Mouse (Mus musculus) G1E (cell line): Measurements from ENCODE around the gene Tmem62. TPM values are rescaled to one million over a fixed set of nuclear protein-coding genes. Genes with fewer than 3 reads are reported as not detected.

Experiments
- ATAC-seq: 2 replicates; pipeline ENCODE4 v1.8.0; 2016; ENCODE audit warnings: mild to moderate bottlenecking; ENCODE audit not compliant: insufficient number of reproducible peaks, poor library complexity, low FRiP score, severe bottlenecking; ENCODE audit errors: extremely low read depth
- DNase-seq: peaks from one replicate; pipeline ENCODE4 v3.0.0; 2012; ENCODE audit warnings: low spot score
- H3K27me3 ChIP-seq: 2 replicates; pipeline ENCODE4 v1.6.1; 2012; ENCODE audit warnings: mild to moderate bottlenecking, low read length, inconsistent platforms; ENCODE audit not compliant: insufficient read depth
- H3K36me3 ChIP-seq: replicated peaks from 2 replicates; pipeline ENCODE3; 2012; ENCODE audit warnings: mild to moderate bottlenecking, inconsistent platforms
- H3K4me1 ChIP-seq: 2 replicates; pipeline ENCODE4 v1.6.1; 2012; ENCODE audit warnings: low read depth, low read length, inconsistent platforms, mixed read lengths; ENCODE audit not compliant: insufficient read depth
- H3K4me3 ChIP-seq: 2 replicates; pipeline ENCODE4 v1.5.1; 2012; ENCODE audit warnings: low read depth, mild to moderate bottlenecking, inconsistent platforms, low read length, moderate library complexity, mixed read lengths
- H3K9me3 ChIP-seq: replicated peaks from 2 replicates; pipeline ENCODE4 v1.6.1; 2012; ENCODE audit warnings: inconsistent platforms
- CTCF ChIP-seq: IDR thresholded peaks from 2 replicates; pipeline ENCODE4 v1.5.1; 2012; ENCODE audit warnings: low read depth, low read length, inconsistent platforms, mixed read lengths
- GATA1 ChIP-seq: IDR thresholded peaks from 2 replicates; pipeline ENCODE4 v1.6.1; 2012; ENCODE audit warnings: borderline replicate concordance, low read length, inconsistent platforms, mixed read lengths
- GATA2 ChIP-seq: IDR thresholded peaks from 2 replicates; pipeline ENCODE4 v1.6.1; 2012; ENCODE audit warnings: low read depth, low read length, inconsistent platforms, borderline replicate concordance
- POLR2AphosphoS5 ChIP-seq: IDR thresholded peaks from 2 replicates; pipeline ENCODE4 v1.6.1; 2012; ENCODE audit warnings: low read depth, low read length, inconsistent platforms; ENCODE audit not compliant: insufficient replicate concordance
- TAL1 ChIP-seq: conservative IDR thresholded peaks from 2 replicates; pipeline ENCODE4 v1.6.1; 2012; ENCODE audit warnings: low read depth, low read length, inconsistent platforms, mixed read lengths
- polyA plus RNA-seq: library from polyadenylated mRNA; stranded (reverse); fragments of >175 nt; gene quantifications from 2 replicates; pipeline ENCODE4 v1.2.3, GENCODE M21; 2012
- total RNA-seq, 2 experiments: library from RNA; stranded (forward) in 1 of 2; stranded (reverse) in 1 of 2; fragments of 200-1000 nt in 1 of 2; fragments of >200 nt in 1 of 2; fragmentation: Nextera tagmentation in 1 of 2; gene quantifications; 2 replicates each; pipeline ENCODE4 v1.2.3; 2014 to 2017

The Tmem62 gene
- total and polyA plus RNA-seq, 3 experiments = 1.7 to 16.9 (median 16.7) TPM

GRCm38 (mm10) chr2:121052176-121052575 lies 75.4 kb downstream of the Tmem62 start:
- TF ChIP-seq POLR2AphosphoS5 = no peak
- TF ChIP-seq GATA2 = no peak
- TF ChIP-seq GATA1 = no peak
- no peak for TF ChIP-seq TAL1
- TF ChIP-seq CTCF = no peak
- H3K27me3 ChIP-seq = peaks cover 27% of the 10 kb centered on the region
- H3K4me3 ChIP-seq = no peak overlapping the region
- no peak for DNase-seq
- peaks cover 22% of the 10 kb centered on the region for H3K4me1 ChIP-seq
- no peaks in the 10 kb centered on the region for H3K36me3 ChIP-seq
- H3K9me3 ChIP-seq = no peaks in the 10 kb centered on the region
- no peak for ATAC-seq

DNA sequence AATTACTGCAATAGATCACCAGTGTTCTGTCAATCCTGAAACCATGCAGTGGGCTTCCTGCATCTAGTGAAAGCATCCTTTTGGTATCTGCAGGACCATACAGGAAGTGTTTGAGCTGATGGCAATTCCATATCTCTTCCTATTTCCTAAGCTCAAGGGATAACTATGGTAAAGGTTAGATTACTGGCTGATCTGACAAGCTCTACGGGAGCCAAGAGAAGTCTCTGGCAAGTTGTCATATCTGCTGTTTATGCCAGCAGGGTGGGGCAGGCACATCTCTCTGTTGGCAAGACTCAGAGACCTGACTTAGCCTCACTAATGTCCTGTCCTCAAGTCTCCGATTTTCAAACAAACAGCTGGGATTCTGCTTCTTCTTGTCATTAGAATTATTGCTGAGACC lies 77.2 kb downstream of the Tmem62 start:
- peaks cover 37% of the 10 kb centered on the region for H3K4me1 ChIP-seq
- TF ChIP-seq GATA1 (no peak), TAL1 (no peak), GATA2 (no peak), POLR2AphosphoS5 (no peak), CTCF (no peak)
- no peak for DNase-seq
- no peaks in the 10 kb centered on the region for H3K36me3 ChIP-seq
- no peak overlapping the region for H3K4me3 ChIP-seq
- H3K9me3 ChIP-seq = no peaks in the 10 kb centered on the region
- H3K27me3 ChIP-seq = peaks cover 19% of the 10 kb centered on the region
- ATAC-seq = no peak

GRCm38 (mm10) chr2:121055915-121056314 lies 79.1 kb downstream of the Tmem62 start:
- H3K4me1 ChIP-seq = peaks cover 38% of the 10 kb centered on the region
- H3K27me3 ChIP-seq = peaks cover 12% of the 10 kb centered on the region
- DNase-seq = no peak
- no peak for TF ChIP-seq TAL1
- no peak for TF ChIP-seq CTCF
- no peak for TF ChIP-seq GATA1
- no peak for TF ChIP-seq GATA2
- TF ChIP-seq POLR2AphosphoS5 = no peak
- H3K4me3 ChIP-seq = no peak overlapping the region
- no peak for ATAC-seq
- H3K9me3 ChIP-seq = no peaks in the 10 kb centered on the region
- no peaks in the 10 kb centered on the region for H3K36me3 ChIP-seq

Other genes starting within 250 kb of the Tmem62 start
- 26.2 and 33.2 TPM in 2 replicates for gene Cdan1, start 126.9 kb upstream of the Tmem62 start, total RNA-seq (2014; fragmentation: Nextera tagmentation)
- gene Cdan1, start 126.9 kb upstream of the Tmem62 start, total RNA-seq (2017) = 18.4 and 19.9 TPM in 2 replicates
- gene Cdan1, start 126.9 kb upstream of the Tmem62 start, polyA plus RNA-seq = 63.1 and 92.7 TPM in 2 replicates
- gene Ttbk2, start 126.4 kb upstream of the Tmem62 start, total RNA-seq (2014; fragmentation: Nextera tagmentation) = 7.1 and 9.2 TPM in 2 replicates
- 7.3 and 8.4 TPM in 2 replicates for gene Ttbk2, start 126.4 kb upstream of the Tmem62 start, total RNA-seq (2017)
- gene Ttbk2, start 126.4 kb upstream of the Tmem62 start, polyA plus RNA-seq = 4.9 and 5.8 TPM in 2 replicates
- 49.1 and 49.4 TPM in 2 replicates for gene Ubr1, start 6.3 kb upstream of the Tmem62 start, total RNA-seq (2014; fragmentation: Nextera tagmentation)
- gene Ubr1, start 6.3 kb upstream of the Tmem62 start, total RNA-seq (2017) = 27.6 and 33.2 TPM in 2 replicates
- 19.7 and 26.5 TPM in 2 replicates for gene Ubr1, start 6.3 kb upstream of the Tmem62 start, polyA plus RNA-seq
- gene Ccndbp1, start 31.4 kb downstream of the Tmem62 start, total RNA-seq (2014; fragmentation: Nextera tagmentation) = 53.7 and 55.4 TPM in 2 replicates
- 66.2 and 70.5 TPM in 2 replicates for gene Ccndbp1, start 31.4 kb downstream of the Tmem62 start, total RNA-seq (2017)
- 8.0 and 14.7 TPM in 2 replicates for gene Ccndbp1, start 31.4 kb downstream of the Tmem62 start, polyA plus RNA-seq
- gene Epb42, start 60.1 kb downstream of the Tmem62 start, total RNA-seq (2014; fragmentation: Nextera tagmentation) = 11.5 and 88.7 TPM in 2 replicates
- gene Epb42, start 60.1 kb downstream of the Tmem62 start, total RNA-seq (2017) = 6.2 and 6.3 TPM in 2 replicates
- gene Epb42, start 60.1 kb downstream of the Tmem62 start, polyA plus RNA-seq = 1.0 and 1.1 TPM in 2 replicates
- not detected in 2 replicates for gene Tgm5, start 108.8 kb downstream of the Tmem62 start, total RNA-seq (2014; fragmentation: Nextera tagmentation)
- 0.11 TPM in 1 of 2 replicates, not detected in the other for gene Tgm5, start 108.8 kb downstream of the Tmem62 start, total RNA-seq (2017)
- gene Tgm5, start 108.8 kb downstream of the Tmem62 start, polyA plus RNA-seq = not detected in 2 replicates
- gene Tgm7, start 132.8 kb downstream of the Tmem62 start, total RNA-seq (2014; fragmentation: Nextera tagmentation) = not detected in 2 replicates
- 0.05 TPM in 1 of 2 replicates, not detected in the other for gene Tgm7, start 132.8 kb downstream of the Tmem62 start, total RNA-seq (2017)
- not detected in 2 replicates for gene Tgm7, start 132.8 kb downstream of the Tmem62 start, polyA plus RNA-seq
- gene Adal, start 163.4 kb downstream of the Tmem62 start, total RNA-seq (2014; fragmentation: Nextera tagmentation) = 25.1 and 29.3 TPM in 2 replicates
- 15.2 and 15.5 TPM in 2 replicates for gene Adal, start 163.4 kb downstream of the Tmem62 start, total RNA-seq (2017)
- gene Adal, start 163.4 kb downstream of the Tmem62 start, polyA plus RNA-seq = 2.4 and 2.9 TPM in 2 replicates
- 8.1 and 12.0 TPM in 2 replicates for gene Lcmt2, start 163.6 kb downstream of the Tmem62 start, total RNA-seq (2014; fragmentation: Nextera tagmentation)
- 8.0 and 9.6 TPM in 2 replicates for gene Lcmt2, start 163.6 kb downstream of the Tmem62 start, total RNA-seq (2017)
- 7.4 and 9.3 TPM in 2 replicates for gene Lcmt2, start 163.6 kb downstream of the Tmem62 start, polyA plus RNA-seq
- gene Tubgcp4, start 193.6 kb downstream of the Tmem62 start, total RNA-seq (2014; fragmentation: Nextera tagmentation) = 73.7 and 75.2 TPM in 2 replicates
- gene Tubgcp4, start 193.6 kb downstream of the Tmem62 start, total RNA-seq (2017) = 60.9 and 61.9 TPM in 2 replicates
- gene Tubgcp4, start 193.6 kb downstream of the Tmem62 start, polyA plus RNA-seq = 8.5 and 19.1 TPM in 2 replicates
- 20.1 and 29.1 TPM in 2 replicates for gene Zscan29, start 194.1 kb downstream of the Tmem62 start, total RNA-seq (2014; fragmentation: Nextera tagmentation)
- gene Zscan29, start 194.1 kb downstream of the Tmem62 start, total RNA-seq (2017) = 12.9 and 16.3 TPM in 2 replicates
- gene Zscan29, start 194.1 kb downstream of the Tmem62 start, polyA plus RNA-seq = 10.2 and 10.3 TPM in 2 replicates